Mouse (Mus musculus): Measurements from ENCODE around the gene Smim23. TPM values are rescaled to one million over a fixed set of nuclear protein-coding genes. Genes with fewer than 3 reads are reported as not detected.
A peak's percentile ranks its signal among the peaks of the same experiment; 100 is the strongest.

Gene Smim23
- polyA plus RNA-seq, 1 experiment from 2014 or later = not detected

- H3K36me3 ChIP-seq (ENCODE audit: control insufficient read depth, insufficient read depth, low read length) = no peaks in the 10 kb centered on the region
- DNase-seq (ENCODE audit: low spot score) (no peak), ATAC-seq (replicated peaks; ENCODE audit: low FRiP score, low TSS enrichment, low read depth) (no peak)
- no peaks in the 10 kb centered on the region for H3K9me3 ChIP-seq (ENCODE audit: control insufficient read depth, low read length)
- 19% methylated on average over 13 of the region's 13 CpGs for WGBS
- H3K4me3 ChIP-seq (ENCODE audit: low read depth, low read length) = no peak overlapping the region
- H3K27ac ChIP-seq (ENCODE audit: low read depth) = no peak overlapping the region
- no peak overlapping the region for H3K4me2 ChIP-seq (ENCODE audit: low read length)
- H3K4me1 ChIP-seq (replicated peaks; ENCODE audit: control insufficient read depth, insufficient read depth, low read length) = peaks cover 8% of the 10 kb centered on the region; the same call in 1 of the 2 replicates
- no peak overlapping the region for H3K9ac ChIP-seq (ENCODE audit: low read length)
- H3K27me3 ChIP-seq (replicated peaks; ENCODE audit: control insufficient read depth, insufficient read depth, low read length) = no peaks in the 10 kb centered on the region
Observed at GRCm38 (mm10) chr11:32834367-32834918, 10.0 kb upstream of the Smim23 start.

GRCm38 (mm10) chr11:32817566-32817965 is 6.8 kb downstream of the Smim23 start:
- no peak overlapping the region for H3K4me3 ChIP-seq (ENCODE audit: low read depth, low read length)
- no peaks in the 10 kb centered on the region for H3K27me3 ChIP-seq (replicated peaks; ENCODE audit: control insufficient read depth, insufficient read depth, low read length)
- H3K9me3 ChIP-seq (ENCODE audit: control insufficient read depth, low read length) = no peaks in the 10 kb centered on the region
- no peak overlapping the region for H3K4me2 ChIP-seq (ENCODE audit: low read length)
- ATAC-seq (replicated peaks; ENCODE audit: low FRiP score, low TSS enrichment, low read depth) = peak; percentile 80; the same call in 1 of the 2 replicates
- no peak overlapping the region for H3K27ac ChIP-seq (ENCODE audit: low read depth)
- DNase-seq (ENCODE audit: low spot score) = peak; percentile 61
- no peak overlapping the region for H3K9ac ChIP-seq (ENCODE audit: low read length)
- no peaks in the 10 kb centered on the region for H3K36me3 ChIP-seq (ENCODE audit: control insufficient read depth, insufficient read depth, low read length)
- no peaks in the 10 kb centered on the region for H3K4me1 ChIP-seq (replicated peaks; ENCODE audit: control insufficient read depth, insufficient read depth, low read length)
- WGBS = 62% methylated on average over 12 of the region's 12 CpGs

GRCm38 (mm10) chr11:32814286-32814685 is 10.1 kb downstream of the Smim23 start:
- ATAC-seq (replicated peaks; ENCODE audit: low FRiP score, low TSS enrichment, low read depth) (no peak), DNase-seq (ENCODE audit: low spot score) (no peak)
- WGBS = 64% methylated on average over 8 of the region's 8 CpGs
- Histone ChIP-seq H3K36me3 (ENCODE audit: control insufficient read depth, insufficient read depth, low read length) (no peaks in the 10 kb centered on the region), H3K4me1 (replicated peaks; ENCODE audit: control insufficient read depth, insufficient read depth, low read length) (no peaks in the 10 kb centered on the region), H3K9ac (ENCODE audit: low read length) (no peak overlapping the region), H3K4me2 (ENCODE audit: low read length) (no peak overlapping the region), H3K27ac (ENCODE audit: low read depth) (no peak overlapping the region), H3K4me3 (ENCODE audit: low read depth, low read length) (no peak overlapping the region), H3K27me3 (replicated peaks; ENCODE audit: control insufficient read depth, insufficient read depth, low read length) (no peaks in the 10 kb centered on the region), H3K9me3 (ENCODE audit: control insufficient read depth, low read length) (no peaks in the 10 kb centered on the region)

GRCm38 (mm10) chr11:32809091-32809490 is 15.3 kb downstream of the Smim23 start:
- Histone ChIP-seq H3K4me3 (ENCODE audit: low read depth, low read length) (no peak overlapping the region), H3K4me1 (replicated peaks; ENCODE audit: control insufficient read depth, insufficient read depth, low read length) (no peaks in the 10 kb centered on the region), H3K27me3 (replicated peaks; ENCODE audit: control insufficient read depth, insufficient read depth, low read length) (no peaks in the 10 kb centered on the region), H3K9ac (ENCODE audit: low read length) (no peak overlapping the region), H3K9me3 (ENCODE audit: control insufficient read depth, low read length) (no peaks in the 10 kb centered on the region), H3K4me2 (ENCODE audit: low read length) (no peak overlapping the region), H3K36me3 (ENCODE audit: control insufficient read depth, insufficient read depth, low read length) (no peaks in the 10 kb centered on the region), H3K27ac (ENCODE audit: low read depth) (no peak overlapping the region)
- 60% methylated on average over 1 of the region's 1 CpGs for WGBS
- ATAC-seq (replicated peaks; ENCODE audit: low FRiP score, low TSS enrichment, low read depth) (no peak), DNase-seq (ENCODE audit: low spot score) (no peak)

- Histone ChIP-seq H3K36me3 (ENCODE audit: control insufficient read depth, insufficient read depth, low read length) (no peaks in the 10 kb centered on the region), H3K9ac (ENCODE audit: low read length) (no peak overlapping the region), H3K27ac (ENCODE audit: low read depth) (no peak overlapping the region), H3K27me3 (replicated peaks; ENCODE audit: control insufficient read depth, insufficient read depth, low read length) (no peaks in the 10 kb centered on the region), H3K4me1 (replicated peaks; ENCODE audit: control insufficient read depth, insufficient read depth, low read length) (0 out of 2 replicates have a peak, but pooled peaks cover 5% of the 10 kb centered on the region), H3K4me2 (ENCODE audit: low read length) (no peak overlapping the region), H3K9me3 (ENCODE audit: control insufficient read depth, low read length) (no peaks in the 10 kb centered on the region), H3K4me3 (ENCODE audit: low read depth, low read length) (no peak overlapping the region)
- WGBS = 17% methylated on average over 2 of the region's 2 CpGs
- ATAC-seq (replicated peaks; ENCODE audit: low FRiP score, low TSS enrichment, low read depth) (peak; percentile 58; the same call in 1 of the 2 replicates), DNase-seq (ENCODE audit: low spot score) (peak; percentile 68)
Observed at GRCm38 (mm10) chr11:32805958-32806357, 18.4 kb downstream of the Smim23 start.

GRCm38 (mm10) chr11:32803658-32804057 is 20.7 kb downstream of the Smim23 start:
- no peaks in the 10 kb centered on the region for H3K9me3 ChIP-seq (ENCODE audit: control insufficient read depth, low read length)
- no peak overlapping the region for H3K4me3 ChIP-seq (ENCODE audit: low read depth, low read length)
- H3K27me3 ChIP-seq (replicated peaks; ENCODE audit: control insufficient read depth, insufficient read depth, low read length) = no peaks in the 10 kb centered on the region
- DNase-seq (ENCODE audit: low spot score) = no peak
- H3K9ac ChIP-seq (ENCODE audit: low read length) = no peak overlapping the region
- H3K27ac ChIP-seq (ENCODE audit: low read depth) = no peak overlapping the region
- no peak overlapping the region for H3K4me2 ChIP-seq (ENCODE audit: low read length)
- ATAC-seq (replicated peaks; ENCODE audit: low FRiP score, low TSS enrichment, low read depth) = no peak
- H3K36me3 ChIP-seq (ENCODE audit: control insufficient read depth, insufficient read depth, low read length) = no peaks in the 10 kb centered on the region
- 0 out of 2 replicates have a peak, but pooled peaks cover 6% of the 10 kb centered on the region for H3K4me1 ChIP-seq (replicated peaks; ENCODE audit: control insufficient read depth, insufficient read depth, low read length)
- 49% methylated on average over 4 of the region's 4 CpGs for WGBS

- H3K9ac ChIP-seq (ENCODE audit: low read length) = no peak overlapping the region
- DNase-seq (ENCODE audit: low spot score) (no peak), ATAC-seq (replicated peaks; ENCODE audit: low FRiP score, low TSS enrichment, low read depth) (no peak)
- 37% methylated on average over 6 of the region's 6 CpGs for WGBS
- no peak overlapping the region for H3K4me3 ChIP-seq (ENCODE audit: low read depth, low read length)
- no peak overlapping the region for H3K27ac ChIP-seq (ENCODE audit: low read depth)
- no peaks in the 10 kb centered on the region for H3K36me3 ChIP-seq (ENCODE audit: control insufficient read depth, insufficient read depth, low read length)
- H3K27me3 ChIP-seq (replicated peaks; ENCODE audit: control insufficient read depth, insufficient read depth, low read length) = no peaks in the 10 kb centered on the region
- H3K9me3 ChIP-seq (ENCODE audit: control insufficient read depth, low read length) = no peaks in the 10 kb centered on the region
- 0 out of 2 replicates have a peak, but pooled peaks cover 6% of the 10 kb centered on the region for H3K4me1 ChIP-seq (replicated peaks; ENCODE audit: control insufficient read depth, insufficient read depth, low read length)
- H3K4me2 ChIP-seq (ENCODE audit: low read length) = no peak overlapping the region
Observed at GRCm38 (mm10) chr11:32801715-32802114, 22.7 kb downstream of the Smim23 start.

GRCm38 (mm10) chr11:32800929-32801375 is 23.5 kb downstream of the Smim23 start:
- Histone ChIP-seq H3K9me3 (ENCODE audit: control insufficient read depth, low read length) (no peaks in the 10 kb centered on the region), H3K4me3 (ENCODE audit: low read depth, low read length) (no peak overlapping the region), H3K4me1 (replicated peaks; ENCODE audit: control insufficient read depth, insufficient read depth, low read length) (0 out of 2 replicates have a peak, but pooled peaks cover 6% of the 10 kb centered on the region), H3K27ac (ENCODE audit: low read depth) (no peak overlapping the region), H3K9ac (ENCODE audit: low read length) (no peak overlapping the region), H3K4me2 (ENCODE audit: low read length) (no peak overlapping the region), H3K27me3 (replicated peaks; ENCODE audit: control insufficient read depth, insufficient read depth, low read length) (no peaks in the 10 kb centered on the region), H3K36me3 (ENCODE audit: control insufficient read depth, insufficient read depth, low read length) (no peaks in the 10 kb centered on the region)
- WGBS = 36% methylated on average over 7 of the region's 7 CpGs
- ATAC-seq (replicated peaks; ENCODE audit: low FRiP score, low TSS enrichment, low read depth) = no peak
- DNase-seq (ENCODE audit: low spot score) = no peak

GRCm38 (mm10) chr11:32798445-32798844 is 26.0 kb downstream of the Smim23 start:
- ATAC-seq (replicated peaks; ENCODE audit: low FRiP score, low TSS enrichment, low read depth) (peak; percentile 60; the same call in 1 of the 2 replicates), DNase-seq (ENCODE audit: low spot score) (no peak)
- Histone ChIP-seq H3K27ac (ENCODE audit: low read depth) (no peak overlapping the region), H3K4me1 (replicated peaks; ENCODE audit: control insufficient read depth, insufficient read depth, low read length) (peaks cover 9% of the 10 kb centered on the region; the same call in 1 of the 2 replicates), H3K27me3 (replicated peaks; ENCODE audit: control insufficient read depth, insufficient read depth, low read length) (no peaks in the 10 kb centered on the region), H3K4me3 (ENCODE audit: low read depth, low read length) (no peak overlapping the region), H3K9ac (ENCODE audit: low read length) (no peak overlapping the region), H3K36me3 (ENCODE audit: control insufficient read depth, insufficient read depth, low read length) (no peaks in the 10 kb centered on the region), H3K9me3 (ENCODE audit: control insufficient read depth, low read length) (no peaks in the 10 kb centered on the region), H3K4me2 (ENCODE audit: low read length) (no peak overlapping the region)
- WGBS = 16% methylated on average over 4 of the region's 4 CpGs
